Mouse (Mus musculus) CD4-positive, CD25-positive, alpha-beta regulatory T cell (primary cell): Measurements from ENCODE around the gene Eid2b. TPM values are rescaled to one million over a fixed set of nuclear protein-coding genes. Genes with fewer than 3 reads are reported as not detected.

Experiments
- polyA plus RNA-seq: library from polyadenylated mRNA; unstranded; fragments of 100-300 nt; shearing (Covaris generic); gene quantifications from one replicate; pipeline ENCODE4 v1.2.1, GENCODE M21; 2017

Eid2b gene
- polyA plus RNA-seq = 6.3 TPM

DNA sequence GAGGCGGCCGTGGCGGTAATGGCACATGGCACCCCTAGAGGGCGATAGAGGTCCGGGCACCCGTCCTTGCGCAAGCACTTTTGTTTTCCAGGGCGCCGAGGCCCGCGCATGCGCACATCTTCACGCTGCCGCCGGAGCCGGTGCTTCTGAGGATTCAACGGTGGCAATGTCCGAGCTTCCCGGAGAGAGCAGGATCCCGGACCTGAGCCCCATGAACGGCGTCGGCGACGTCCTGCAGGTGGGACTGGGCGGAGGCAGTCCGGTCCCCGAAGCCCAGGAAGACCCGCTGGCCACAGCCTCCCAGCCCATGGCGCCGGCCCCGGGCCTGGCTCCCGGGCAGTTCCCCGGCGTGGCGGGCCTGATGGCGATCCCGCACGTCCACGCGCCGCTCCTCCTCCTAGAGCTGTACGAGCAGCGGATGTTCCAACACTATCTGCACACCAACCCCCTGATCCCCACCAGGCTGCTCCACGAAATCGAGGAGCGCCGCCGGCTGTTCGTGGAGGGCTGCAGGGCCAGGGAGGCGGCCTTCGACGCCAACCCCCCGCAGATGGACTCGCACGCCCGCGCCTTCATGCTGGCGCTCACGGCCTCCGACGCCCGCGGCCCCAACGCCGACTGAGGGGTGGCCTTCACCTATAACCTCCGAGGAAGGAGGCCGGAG is at the start of gene Eid2b:
Gene Eid2b, plus strand, starts transcription at position 125 of the 664 bp plus-strand sequence.

GRCm38 (mm10) chr7:28267129-28268041 is 10.2 kb upstream of the Eid2b start, which contains the start of gene Eid2:
Gene Eid2 (plus strand): TSS chr7:28267881.

GRCm38 (mm10) chr7:28290638-28291590 is 13.4 kb downstream of the Eid2b start, which contains the start of gene Selenov:
Gene Selenov (minus strand): TSS chr7:28291186.

GRCm38 (mm10) chr7:28301616-28302433 is 24.3 kb downstream of the Eid2b start, which contains the start of gene Dll3:
Gene Dll3 (minus strand): TSS chr7:28302238.

GRCm38 (mm10) chr7:28311926-28312543 is 34.5 kb downstream of the Eid2b start, which contains the start of gene Timm50:
Gene Timm50 (minus strand): TSS chr7:28312072.

Other genes with a start within 250 kb of the Eid2b start
- gene Psmc4, start 227.6 kb upstream of the Eid2b start, polyA plus RNA-seq = 208 TPM
- 0.04 TPM for gene Fcgbp, start 206.5 kb upstream of the Eid2b start, polyA plus RNA-seq
- gene 9530053A07Rik, start 148.3 kb upstream of the Eid2b start, polyA plus RNA-seq = not detected
- 174 TPM for gene Fbl, start 108.0 kb upstream of the Eid2b start, polyA plus RNA-seq
- gene Dyrk1b, start 98.3 kb upstream of the Eid2b start, polyA plus RNA-seq = 14.0 TPM
- 15.0 TPM for gene Eid2, start 9.9 kb upstream of the Eid2b start, polyA plus RNA-seq
- gene Selenov, start 13.4 kb downstream of the Eid2b start, polyA plus RNA-seq = not detected
- not detected for gene Dll3, start 24.5 kb downstream of the Eid2b start, polyA plus RNA-seq
- gene Timm50, start 34.3 kb downstream of the Eid2b start, polyA plus RNA-seq = 82.7 TPM
- gene Supt5, start 61.0 kb downstream of the Eid2b start, polyA plus RNA-seq = 193 TPM
- gene Rps16, start 72.9 kb downstream of the Eid2b start, polyA plus RNA-seq = 768 TPM
- gene Plekhg2, start 94.9 kb downstream of the Eid2b start, polyA plus RNA-seq = 85.7 TPM
- 259 TPM for gene Zfp36, start 102.5 kb downstream of the Eid2b start, polyA plus RNA-seq
- 28.5 TPM for gene Med29, start 115.0 kb downstream of the Eid2b start, polyA plus RNA-seq
- 100 TPM for gene Paf1, start 115.2 kb downstream of the Eid2b start, polyA plus RNA-seq
- 295 TPM for gene Gmfg, start 159.7 kb downstream of the Eid2b start, polyA plus RNA-seq
- gene Lrfn1, start 174.2 kb downstream of the Eid2b start, polyA plus RNA-seq = 1.3 TPM
- gene Ifnl2, start 232.7 kb downstream of the Eid2b start, polyA plus RNA-seq = not detected
- gene Ifnl3, start 245.1 kb downstream of the Eid2b start, polyA plus RNA-seq = not detected